Mouse (Mus musculus) ES-Bruce4 (cell line): ENCODE measurements at regions not wholly inside any gene's neighbourhood (a gene's known extent, or its start where the extent isn't known, plus 50 kb on each side); places are given as distances from the start of the nearest gene placed in this dataset.

Source experiments
- H3K27ac ChIP-seq: 2 replicates; pipeline ENCODE4 v1.5.1; 2012; ENCODE audit warnings: low read length, inconsistent platforms; ENCODE audit not compliant: insufficient read depth
- H3K27me3 ChIP-seq: 2 replicates; pipeline ENCODE4 v1.6.1; 2012; ENCODE audit warnings: mild to moderate bottlenecking, low read length, inconsistent platforms; ENCODE audit not compliant: control insufficient read depth, poor library complexity, insufficient read depth, severe bottlenecking
- H3K36me3 ChIP-seq: 2 replicates; pipeline ENCODE4 v1.6.1; 2012; ENCODE audit warnings: inconsistent platforms, mild to moderate bottlenecking, low read length, moderate library complexity; ENCODE audit not compliant: control insufficient read depth, poor library complexity, insufficient read depth, severe bottlenecking
- H3K4me1 ChIP-seq: one replicate; pipeline ENCODE4 v1.8.1; 2011; ENCODE audit warnings: low read length; ENCODE audit not compliant: control insufficient read depth, insufficient read depth
- H3K4me3 ChIP-seq: 2 replicates; pipeline ENCODE4 v1.5.1; 2011; ENCODE audit warnings: low read depth, mild to moderate bottlenecking, low read length
- H3K9ac ChIP-seq: 2 replicates; pipeline ENCODE4 v1.6.1; 2012; ENCODE audit warnings: low read depth, mild to moderate bottlenecking, inconsistent platforms; ENCODE audit not compliant: poor library complexity, severe bottlenecking
- H3K9me3 ChIP-seq: replicated peaks from 2 replicates; pipeline ENCODE4 v1.6.1; 2012; ENCODE audit warnings: mild to moderate bottlenecking, low read length, inconsistent platforms; ENCODE audit not compliant: control insufficient read depth, poor library complexity, insufficient read depth, severe bottlenecking
- CTCF ChIP-seq: IDR thresholded peaks from one replicate; pipeline ENCODE4 v1.8.1; 2011; ENCODE audit warnings: low read depth, low read length
- EP300 ChIP-seq: IDR thresholded peaks from 2 replicates; pipeline ENCODE4 v1.6.1; 2011; ENCODE audit warnings: low read depth, low read length; ENCODE audit not compliant: insufficient read depth
- POLR2A ChIP-seq: IDR thresholded peaks from one replicate; pipeline ENCODE4 v1.8.1; 2011; ENCODE audit warnings: low read length; ENCODE audit not compliant: insufficient read depth

GRCm38 (mm10) chr12:71431116-71431515 lies 121.4 kb downstream of the Dact1 start:
- no peak for TF ChIP-seq CTCF
- TF ChIP-seq EP300, result no peak
- no peak for TF ChIP-seq POLR2A
- H3K9me3 ChIP-seq, result no peaks in the 10 kb centered on the region
- H3K9ac ChIP-seq, result no peak overlapping the region
- H3K4me3 ChIP-seq, result no peak overlapping the region
- H3K36me3 ChIP-seq, result no peaks in the 10 kb centered on the region
- no peak overlapping the region for H3K27ac ChIP-seq
- peaks cover 3% of the 10 kb centered on the region for H3K4me1 ChIP-seq
- H3K27me3 ChIP-seq, result no peaks in the 10 kb centered on the region

DNA sequence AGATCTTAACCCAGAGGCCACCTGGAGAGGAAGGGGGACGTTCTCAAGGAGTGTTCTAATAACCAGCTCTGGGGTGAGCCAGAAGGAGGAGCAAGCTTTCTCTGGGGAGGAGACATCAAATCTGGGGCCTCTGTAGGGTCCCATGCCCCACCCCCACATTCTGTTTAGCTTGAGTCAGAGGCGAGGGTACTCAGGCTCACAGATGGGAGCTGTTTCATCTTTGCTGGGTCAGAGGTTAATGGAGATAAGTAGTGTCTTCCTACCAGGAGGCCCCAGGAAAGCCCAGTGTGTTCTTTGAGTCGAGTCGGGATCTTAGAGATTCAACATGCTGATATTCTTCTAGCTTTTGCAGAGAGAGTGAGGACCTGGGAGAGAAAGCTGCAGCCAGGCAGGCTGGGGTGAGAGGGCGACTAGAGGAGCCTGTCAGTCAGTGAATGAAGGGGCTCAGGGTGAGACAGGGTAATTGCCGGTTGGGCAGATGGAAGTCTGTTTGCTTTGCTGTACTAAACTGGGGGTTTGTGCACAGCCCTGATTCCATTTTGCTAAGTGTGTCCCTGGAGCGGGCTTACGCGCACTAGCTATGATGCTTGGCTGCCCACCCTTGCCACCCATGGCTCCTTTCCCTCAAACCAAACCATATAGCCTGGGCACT lies 124.0 kb downstream of the Dact1 start:
- peaks cover 3% of the 10 kb centered on the region for H3K4me1 ChIP-seq
- TF ChIP-seq EP300 (no peak), CTCF (no peak), POLR2A (no peak)
- no peaks in the 10 kb centered on the region for H3K27me3 ChIP-seq
- H3K9me3 ChIP-seq, result no peaks in the 10 kb centered on the region
- H3K36me3 ChIP-seq, result no peaks in the 10 kb centered on the region
- H3K9ac ChIP-seq, result no peak overlapping the region
- no peak overlapping the region for H3K27ac ChIP-seq
- H3K4me3 ChIP-seq, result no peak overlapping the region

- Histone ChIP-seq H3K27ac (no peak overlapping the region), H3K9me3 (no peaks in the 10 kb centered on the region), H3K9ac (no peak overlapping the region), H3K27me3 (no peaks in the 10 kb centered on the region), H3K36me3 (no peaks in the 10 kb centered on the region), H3K4me1 (no peaks in the 10 kb centered on the region), H3K4me3 (no peak overlapping the region)
- TF ChIP-seq CTCF (no peak), EP300 (no peak), POLR2A (no peak)
Measured at GRCm38 (mm10) chr12:71438254-71438653, 128.6 kb downstream of the Dact1 start.

- Histone ChIP-seq H3K4me1 (no peaks in the 10 kb centered on the region), H3K9me3 (no peaks in the 10 kb centered on the region), H3K9ac (no peak overlapping the region), H3K27ac (no peak overlapping the region), H3K4me3 (no peak overlapping the region), H3K27me3 (no peaks in the 10 kb centered on the region), H3K36me3 (no peaks in the 10 kb centered on the region)
- TF ChIP-seq POLR2A (no peak), CTCF (no peak), EP300 (no peak)
Measured at GRCm38 (mm10) chr12:71440863-71441262, 131.2 kb downstream of the Dact1 start.

DNA sequence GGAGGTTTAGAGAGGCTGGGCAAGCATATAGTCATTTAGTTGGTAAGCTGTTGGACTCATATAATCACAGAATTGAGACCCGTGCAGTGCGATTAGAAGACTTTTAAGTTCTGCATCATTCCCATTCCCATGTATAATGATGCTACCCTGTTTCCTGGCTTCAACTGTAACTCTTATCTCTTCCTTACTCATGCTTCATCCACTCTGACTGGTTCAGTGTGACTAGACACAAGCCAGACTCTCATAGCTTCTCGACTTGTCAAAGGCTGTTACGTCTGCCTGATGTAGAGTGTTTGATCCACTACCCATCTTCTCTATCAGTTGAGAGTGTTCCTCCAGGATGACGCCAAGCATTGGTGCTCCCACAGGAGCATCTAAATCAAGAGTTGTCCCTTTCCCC lies 131.6 kb downstream of the Dact1 start:
- Histone ChIP-seq H3K27me3 (no peaks in the 10 kb centered on the region), H3K27ac (no peak overlapping the region), H3K9me3 (no peaks in the 10 kb centered on the region), H3K9ac (no peak overlapping the region), H3K36me3 (no peaks in the 10 kb centered on the region), H3K4me3 (no peak overlapping the region), H3K4me1 (no peaks in the 10 kb centered on the region)
- TF ChIP-seq CTCF (no peak), POLR2A (no peak), EP300 (no peak)

DNA sequence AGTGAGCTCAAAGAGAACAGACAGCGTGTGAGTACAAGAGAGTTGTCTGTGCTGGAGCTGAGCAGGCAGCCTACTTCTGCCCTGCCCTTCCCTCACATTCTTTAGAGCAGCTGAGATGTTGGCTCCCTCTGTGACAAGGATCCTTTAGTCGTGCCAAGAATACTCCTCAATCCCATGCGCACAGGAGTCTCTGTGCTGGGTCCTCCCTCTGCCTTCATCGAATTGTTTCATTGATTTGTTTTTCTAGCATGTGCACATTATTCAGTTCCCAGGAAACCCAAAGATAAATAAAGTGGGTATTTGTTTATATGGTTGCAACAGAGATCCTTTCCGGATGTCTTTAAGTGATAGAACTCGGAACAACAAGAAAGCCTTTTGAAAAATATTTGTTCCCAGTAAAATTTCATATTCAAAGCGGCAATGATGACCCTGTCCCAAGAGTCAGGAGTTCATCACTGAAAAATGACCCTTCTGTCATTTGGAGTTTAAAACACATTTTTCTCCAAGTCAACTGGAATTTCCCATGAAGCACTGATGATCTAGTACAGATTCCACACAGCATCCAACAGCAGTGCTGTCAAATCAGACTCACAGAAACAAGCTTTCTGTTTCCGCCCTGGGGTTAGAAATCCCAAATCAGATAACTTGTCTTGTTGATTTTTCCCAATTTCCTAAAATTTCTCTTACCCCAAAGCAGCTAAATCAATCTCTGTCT lies 136.7 kb downstream of the Dact1 start:
- Histone ChIP-seq H3K9ac (no peak overlapping the region), H3K9me3 (no peaks in the 10 kb centered on the region), H3K4me1 (no peaks in the 10 kb centered on the region), H3K36me3 (no peaks in the 10 kb centered on the region), H3K4me3 (no peak overlapping the region), H3K27ac (no peak overlapping the region), H3K27me3 (no peaks in the 10 kb centered on the region)
- TF ChIP-seq CTCF (no peak), POLR2A (no peak), EP300 (no peak)
